Mouse (Mus musculus) CD4-positive, CD25-positive, alpha-beta regulatory T cell (primary cell): ENCODE measurements around the gene Gp1bb. TPM values are rescaled to one million over a fixed set of nuclear protein-coding genes. Genes with fewer than 3 reads are reported as not detected.

Experiments used
- polyA plus RNA-seq: library from polyadenylated mRNA; unstranded; fragments of 100-300 nt; shearing (Covaris generic); gene quantifications from one replicate; pipeline ENCODE4 v1.2.1, GENCODE M21; 2017

Gene Gp1bb
- polyA plus RNA-seq, result not detected

GRCm38 (mm10) chr16:18622019-18622418, at the start of gene Gp1bb:
Gene Gp1bb (minus strand): TSS chr16:18622403.

GRCm38 (mm10) chr16:18629390-18630231, 7.4 kb upstream of the Gp1bb start, which contains the start of gene Sept5:
Gene Sept5 (minus strand): TSS chr16:18629954.

GRCm38 (mm10) chr16:18626376-18626878, 4.2 kb upstream of the Gp1bb start, which contains the start of gene Gm49601:
Gene Gm49601 (minus strand): TSS chr16:18626427.

GRCm38 (mm10) chr16:18589804-18590790, 32.1 kb downstream of the Gp1bb start, which contains the start of gene Tbx1:
Gene Tbx1 (minus strand): TSS chr16:18590671.

Other genes starting within 250 kb of the Gp1bb start
- 37.7 TPM for gene Txnrd2, start 196.0 kb downstream of the Gp1bb start, polyA plus RNA-seq
- gene Comt, start 195.6 kb downstream of the Gp1bb start, polyA plus RNA-seq, result 58.4 TPM
- gene Gnb1l, start 123.7 kb downstream of the Gp1bb start, polyA plus RNA-seq, result 19.0 TPM
- gene Rtl10, start 123.5 kb downstream of the Gp1bb start, polyA plus RNA-seq, result 0.29 TPM
- 0.20 TPM for gene Tbx1, start 31.7 kb downstream of the Gp1bb start, polyA plus RNA-seq
- 0.18 TPM for gene Gm49601, start 4.0 kb upstream of the Gp1bb start, polyA plus RNA-seq
- 0.53 TPM for gene Sept5, start 7.6 kb upstream of the Gp1bb start, polyA plus RNA-seq
- not detected for gene Cldn5, start 154.4 kb upstream of the Gp1bb start, polyA plus RNA-seq
- 147 TPM for gene Ufd1, start 189.4 kb upstream of the Gp1bb start, polyA plus RNA-seq
- 6.7 TPM for gene Cdc45, start 189.6 kb upstream of the Gp1bb start, polyA plus RNA-seq
- 93.3 TPM for gene 2510002D24Rik, start 214.2 kb upstream of the Gp1bb start, polyA plus RNA-seq
- gene Gm28539, start 214.2 kb upstream of the Gp1bb start, polyA plus RNA-seq, result not detected